24 mouse cellular contexts compared by ENCODE assay signal in genomic region chr7:121622433-121622832, GRCm38 (mm10).
DNase-seq lines count a peak whose midpoint lies in the region; ATAC-seq and TF ChIP-seq lines count a peak whose summit lies in the region.
"Had no signal": no experiment of that assay in that cellular context is flagged by ENCODE, and none has a peak within 500 bp of the region (broad histone marks: within the 10 kb centered on the region; RNA-seq: fewer than 3 reads in every experiment).

No protein-coding gene starts in this region.

- no peak overlapping the region for H3K4me3 ChIP-seq in hindbrain, embryonic 11.5 days (ENCODE audit: low read depth, low read length)
- H3K4me3 ChIP-seq in midbrain, embryonic 14.5 days (replicated peaks; ENCODE audit: low read depth, low read length) = no peak overlapping the region
- H3K4me3 ChIP-seq in neural tube, embryonic 14.5 days (ENCODE audit: low read depth, low read length) = no peak overlapping the region
- H3K4me3 ChIP-seq: embryonic facial prominence, embryonic 10.5 days; forebrain, embryonic 10.5 days; heart, embryonic 10.5 days; layer of hippocampus, adult 2 months; limb, embryonic 10.5 days; liver, embryonic 15.5 days; lung, embryonic 15.5 days; myocyte had no signal

- H3K27ac ChIP-seq in hindbrain, embryonic 11.5 days (ENCODE audit: low read depth, low read length) = peak overlapping the region; percentile 48; the same call in 1 of the 2 replicates
- H3K27ac ChIP-seq in midbrain, embryonic 14.5 days (replicated peaks; ENCODE audit: low read depth, low read length) = peak overlapping the region; percentile 39
- H3K27ac ChIP-seq in neural tube, embryonic 14.5 days (ENCODE audit: low read depth, low read length) = peak overlapping the region; percentile 63
- H3K27ac ChIP-seq: embryonic facial prominence, embryonic 10.5 days; forebrain, embryonic 10.5 days; heart, embryonic 10.5 days; layer of hippocampus, adult 2 months; limb, embryonic 10.5 days; liver, embryonic 15.5 days; lung, embryonic 15.5 days had no signal

- no peak for TF ChIP-seq CTCF in brain, embryonic 14.5 days (IDR thresholded peaks at IDR 0.05; ENCODE audit: borderline replicate concordance, extremely low read depth, insufficient read depth, insufficient read length)

- DNase-seq in brain, embryonic 14.5 days (ENCODE audit: low read depth) = peak; percentile 38
- peak; percentile 30 for DNase-seq in hindbrain, embryonic 11.5 days (ENCODE audit: low spot score)
- peak; percentile 58 for DNase-seq in midbrain, embryonic 14.5 days
- no peak for DNase-seq in T-cell, adult 2 months (ENCODE audit: low spot score)
- no peak for DNase-seq in right cerebral cortex, postnatal 10 days (ENCODE audit: low spot score in 2 of 2)
- DNase-seq in urinary bladder, adult 18-20 months (ENCODE audit: low spot score in 2 of 2) = no peak
- DNase-seq: adrenal gland, postnatal 14 days; cerebellum, adult 9-10 months; kidney, postnatal 25 days; liver; lung, postnatal 4 days; thymus, adult 18-20 months; thymus, postnatal 36 days had no signal

- 40% methylated on average over 6 of the region's 6 CpGs for WGBS in hindbrain, embryonic 11.5 days
- WGBS in midbrain, embryonic 14.5 days = 42% methylated on average over 6 of the region's 6 CpGs
- 43% methylated on average over 6 of the region's 6 CpGs for WGBS in neural tube, embryonic 14.5 days

- peak; percentile 69 for ATAC-seq in hindbrain, embryonic 11.5 days (ENCODE audit: low FRiP score)
- ATAC-seq in midbrain, embryonic 14.5 days (ENCODE audit: low FRiP score, low TSS enrichment) = peak; percentile 46; the same call in 1 of the 2 replicates
- ATAC-seq in neural tube, embryonic 14.5 days (ENCODE audit: low read depth) = peak; percentile 65
- ATAC-seq: activated CD4-positive, CD25-positive, alpha-beta regulatory T cell, adult 4 months; intestine, embryonic 16.5 days had no signal

- H3K27me3 ChIP-seq in hindbrain, embryonic 11.5 days (ENCODE audit: control insufficient read depth, insufficient read depth, low read length) = no peaks in the 10 kb centered on the region
- H3K27me3 ChIP-seq in midbrain, embryonic 14.5 days (ENCODE audit: control insufficient read depth, insufficient read depth, low read length) = no peaks in the 10 kb centered on the region
- no peaks in the 10 kb centered on the region for H3K27me3 ChIP-seq in neural tube, embryonic 14.5 days (ENCODE audit: control insufficient read depth, insufficient read depth, low read length)
- H3K27me3 ChIP-seq: liver, embryonic 15.5 days had no signal

- peaks cover 4% of the 10 kb centered on the region; the same call in 1 of the 2 replicates for H3K4me1 ChIP-seq in hindbrain, embryonic 11.5 days (replicated peaks; ENCODE audit: control insufficient read depth, insufficient read depth, low read length)
- peaks cover 12% of the 10 kb centered on the region; the same call in 1 of the 2 replicates for H3K4me1 ChIP-seq in midbrain, embryonic 14.5 days (ENCODE audit: control insufficient read depth, insufficient read depth, low read length)
- peaks cover 5% of the 10 kb centered on the region for H3K4me1 ChIP-seq in neural tube, embryonic 14.5 days (ENCODE audit: control insufficient read depth, insufficient read depth, low read length)
- H3K4me1 ChIP-seq: embryonic facial prominence, embryonic 10.5 days; forebrain, embryonic 10.5 days; heart, embryonic 10.5 days; limb, embryonic 10.5 days; liver, embryonic 15.5 days; lung, embryonic 15.5 days had no signal

- H3K9ac ChIP-seq in hindbrain, embryonic 11.5 days (ENCODE audit: low read depth, low read length) = no peak overlapping the region
- no peak overlapping the region for H3K9ac ChIP-seq in midbrain, embryonic 14.5 days (replicated peaks; ENCODE audit: low read length)
- peak overlapping the region; percentile 37; the same call in 1 of the 2 replicates for H3K9ac ChIP-seq in neural tube, embryonic 14.5 days (replicated peaks; ENCODE audit: low read depth, low read length)
- H3K9ac ChIP-seq: liver, embryonic 15.5 days; lung, embryonic 15.5 days had no signal

- H3K9me3 ChIP-seq in hindbrain, embryonic 11.5 days (ENCODE audit: control insufficient read depth, low read length) = no peaks in the 10 kb centered on the region
- H3K9me3 ChIP-seq in midbrain, embryonic 14.5 days (ENCODE audit: control insufficient read depth, low read length) = no peaks in the 10 kb centered on the region
- no peaks in the 10 kb centered on the region for H3K9me3 ChIP-seq in neural tube, embryonic 14.5 days (ENCODE audit: control insufficient read depth, low read length)
- H3K9me3 ChIP-seq: embryonic facial prominence, embryonic 10.5 days; forebrain, embryonic 10.5 days; heart, embryonic 10.5 days; limb, embryonic 10.5 days; liver, embryonic 15.5 days; lung, embryonic 15.5 days had no signal

- H3K36me3 ChIP-seq in hindbrain, embryonic 11.5 days (ENCODE audit: control insufficient read depth, insufficient read depth, low read length) = no peaks in the 10 kb centered on the region
- H3K36me3 ChIP-seq in midbrain, embryonic 14.5 days (ENCODE audit: control insufficient read depth, insufficient read depth, low read length) = no peaks in the 10 kb centered on the region
- H3K36me3 ChIP-seq in neural tube, embryonic 14.5 days (ENCODE audit: control insufficient read depth, insufficient read depth, low read length) = no peaks in the 10 kb centered on the region
- H3K36me3 ChIP-seq: embryonic facial prominence, embryonic 10.5 days; forebrain, embryonic 10.5 days; heart, embryonic 10.5 days; limb, embryonic 10.5 days; liver, embryonic 15.5 days; lung, embryonic 15.5 days had no signal

- H3K4me2 ChIP-seq in hindbrain, embryonic 11.5 days (replicated peaks; ENCODE audit: low read depth, low read length) = no peak overlapping the region
- 0 out of 2 replicates have a peak overlapping the region, but pooled peaks have one; percentile 4 for H3K4me2 ChIP-seq in midbrain, embryonic 14.5 days (ENCODE audit: low read length)
- no peak overlapping the region for H3K4me2 ChIP-seq in neural tube, embryonic 14.5 days (ENCODE audit: low read depth, low read length)
- H3K4me2 ChIP-seq: liver, embryonic 15.5 days; lung, embryonic 15.5 days had no signal

- TF ChIP-seq POLR2A in brain, embryonic 14.5 days (IDR thresholded peaks at IDR 0.05; ENCODE audit: borderline replicate concordance, extremely low read depth, insufficient read depth, insufficient read length, poor library complexity, severe bottlenecking) = no peak

Comparison
In these comparisons a context has a peak if more than half of its experiments do, and no peak if none do; other contexts are left out.
1. DNase-seq: peak in brain, embryonic 14.5 days (single experiment), hindbrain, embryonic 11.5 days (single experiment) and midbrain, embryonic 14.5 days (single experiment); none in T-cell, adult 2 months (single experiment), right cerebral cortex, postnatal 10 days (0 of 2) and urinary bladder, adult 18-20 months (0 of 2).
2. Peak in every context shown above with its lines, with median percentiles within 50 percentile points of each other: ATAC-seq and H3K27ac ChIP-seq.